Mouse (Mus musculus): ENCODE results near the gene Msx2.

Gene Msx2

DNA sequence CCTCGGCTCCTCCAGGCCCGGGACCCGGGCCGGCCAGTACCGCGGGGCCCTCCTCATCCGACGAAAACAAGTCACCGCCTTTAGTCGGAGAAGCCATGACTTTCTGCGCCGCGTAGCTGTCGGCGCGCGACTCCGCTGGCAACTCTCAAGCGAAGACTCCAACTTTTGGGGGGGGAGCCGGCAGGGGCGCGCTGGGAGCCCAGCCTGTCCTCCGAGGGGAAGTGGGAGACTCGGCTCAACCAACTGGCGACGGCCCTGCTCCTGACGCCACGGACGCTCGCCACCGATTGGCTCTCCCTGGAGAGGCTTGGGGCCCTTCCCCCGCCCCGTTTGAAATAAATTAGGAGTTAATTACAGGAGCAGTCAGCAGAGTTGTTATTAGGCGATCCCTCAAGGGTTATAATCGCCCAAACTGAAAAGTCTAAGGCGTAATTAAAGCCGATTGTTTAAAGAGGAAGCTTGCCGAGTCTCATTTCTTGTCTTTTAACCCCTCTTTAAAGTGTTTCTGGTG lies at the start of gene Msx2:
Gene Msx2, minus strand, starts transcription at position 461 of the 511 bp plus-strand sequence.
- DNase-seq, result peak; percentile 81

- DNase-seq, result no peak
These were observed 48.6 kb upstream of the Msx2 start for GRCm38 (mm10) chr13:53521468-53521867.

GRCm38 (mm10) chr13:53520343-53520937 lies 47.6 kb upstream of the Msx2 start:
- no peak for DNase-seq

- no peak for DNase-seq
These were observed 46.9 kb upstream of the Msx2 start for GRCm38 (mm10) chr13:53519727-53520126.

DNA sequence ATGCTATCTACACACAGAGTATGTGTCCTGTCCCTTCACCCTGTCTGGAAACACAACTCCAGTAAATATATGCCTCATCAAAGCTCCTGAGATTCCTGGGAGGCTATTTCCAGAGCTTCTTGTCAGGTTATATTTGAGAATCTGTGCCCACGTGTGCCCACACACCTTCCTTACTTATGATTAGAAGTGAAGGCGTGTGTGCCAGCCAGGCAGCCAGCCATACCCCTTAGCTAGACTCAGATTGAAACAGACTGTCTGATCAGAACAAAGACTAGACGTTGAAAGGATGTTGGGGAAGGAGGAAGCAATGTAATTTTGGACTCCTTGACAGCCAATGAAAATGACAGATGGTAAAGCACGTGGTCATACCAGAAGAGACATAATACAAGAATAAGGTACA lies 45.4 kb upstream of the Msx2 start:
- no peak for DNase-seq

GRCm38 (mm10) chr13:53514574-53514973 lies 41.7 kb upstream of the Msx2 start:
- no peak for DNase-seq

DNA sequence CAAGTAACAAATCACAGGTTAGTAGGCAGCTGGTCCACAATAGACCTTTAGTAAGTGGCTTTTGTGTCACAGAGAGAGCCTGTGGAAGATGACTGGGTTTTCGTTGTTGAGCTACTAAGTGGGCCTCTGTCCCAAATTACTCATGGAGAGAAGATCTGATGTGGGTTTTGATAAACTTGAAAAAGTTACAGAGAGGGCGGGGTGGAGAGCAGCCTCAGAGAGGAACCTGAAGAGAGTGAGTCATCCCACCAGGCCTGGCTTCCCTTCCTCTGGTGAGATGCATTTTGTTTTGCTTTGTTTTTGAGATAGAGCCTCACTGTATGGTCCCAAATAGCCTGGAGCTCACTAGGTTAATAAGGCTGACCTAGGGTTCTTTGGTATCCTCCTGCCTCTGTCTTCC lies 38.5 kb upstream of the Msx2 start:
- no peak for DNase-seq

DNA sequence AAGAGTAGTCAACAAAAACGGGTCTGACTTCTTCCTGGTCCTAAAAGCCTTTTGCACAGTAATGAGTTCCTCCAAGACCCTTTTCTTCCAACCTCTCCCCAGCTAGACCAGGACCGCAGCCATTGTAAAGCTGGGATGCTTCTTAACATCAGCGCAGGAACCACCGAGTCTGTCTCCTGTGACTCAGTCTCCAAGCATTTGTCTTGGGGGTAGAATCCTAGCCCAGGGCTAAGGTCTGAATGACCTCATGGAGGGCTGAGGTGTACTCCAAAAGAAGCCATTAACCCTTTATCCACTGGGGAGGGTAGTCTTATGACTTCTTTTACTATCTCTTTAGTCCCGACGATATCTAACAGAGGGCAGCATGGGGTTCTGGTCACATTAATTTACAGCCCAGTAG lies 29.5 kb upstream of the Msx2 start:
- DNase-seq, result no peak

DNA sequence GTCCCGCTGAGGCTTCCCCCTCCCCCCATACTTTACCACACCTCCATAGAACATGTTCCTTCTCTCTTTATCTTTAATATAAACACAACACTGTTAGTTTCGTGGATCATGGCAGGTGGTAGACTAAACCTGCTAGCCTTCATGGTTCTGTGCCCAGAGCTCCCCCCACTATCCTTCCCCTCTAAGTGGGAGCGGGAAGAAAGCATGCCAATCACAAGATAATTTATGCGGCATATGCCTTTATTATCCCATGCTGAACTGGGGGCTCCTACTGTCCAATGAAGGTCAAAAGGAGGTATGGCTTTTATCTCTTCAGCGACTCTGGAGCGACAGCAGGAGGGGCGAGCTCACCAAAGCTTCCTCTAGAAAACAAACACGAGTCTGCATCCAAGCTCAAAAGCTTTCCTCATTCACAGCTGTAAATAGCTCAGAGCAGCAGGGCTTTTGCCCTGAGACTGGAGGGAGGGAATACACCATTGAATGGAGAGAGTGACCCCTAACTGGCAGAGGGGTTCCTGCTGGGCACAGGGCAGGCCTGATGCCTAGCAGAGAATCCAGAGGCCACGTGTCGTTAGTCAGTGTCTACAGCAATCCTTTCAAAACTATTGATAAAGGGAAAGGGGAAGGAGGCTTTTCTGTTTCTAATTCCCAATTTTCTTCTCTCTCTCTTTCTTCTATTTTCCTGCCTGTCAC lies 28.8 kb upstream of the Msx2 start:
- no peak for DNase-seq

- no peak for DNase-seq
These were observed 28.2 kb upstream of the Msx2 start for GRCm38 (mm10) chr13:53501057-53501456.

GRCm38 (mm10) chr13:53486512-53486911 lies 13.6 kb upstream of the Msx2 start:
- DNase-seq, result no peak

- peak; percentile 44 for DNase-seq
These were observed 2.9 kb upstream of the Msx2 start for GRCm38 (mm10) chr13:53475701-53476188.

DNA sequence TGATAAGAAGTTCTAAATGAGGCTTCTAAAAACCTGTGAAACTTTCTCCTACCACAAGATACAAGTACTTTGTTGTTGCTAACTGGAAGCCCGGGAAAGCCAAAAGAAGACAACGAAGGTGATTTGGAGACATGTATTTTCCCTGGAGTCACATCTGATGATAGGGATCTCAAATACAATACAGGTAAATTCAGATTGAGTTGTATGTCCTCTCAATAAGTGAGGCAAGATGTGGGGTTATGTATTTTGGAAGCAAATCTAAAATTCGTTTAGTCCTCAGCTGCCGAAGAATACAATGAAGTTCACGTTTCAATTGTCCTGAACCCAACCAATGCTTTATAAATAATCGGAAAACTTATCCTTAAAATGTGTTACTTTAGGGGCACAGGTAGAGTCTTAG lies 1.6 kb upstream of the Msx2 start:
- DNase-seq, result no peak

GRCm38 (mm10) chr13:53473991-53474390 lies 1.1 kb upstream of the Msx2 start:
- no peak for DNase-seq

GRCm38 (mm10) chr13:53473291-53473690 lies 417 bp upstream of the Msx2 start:
- DNase-seq, result no peak

DNA sequence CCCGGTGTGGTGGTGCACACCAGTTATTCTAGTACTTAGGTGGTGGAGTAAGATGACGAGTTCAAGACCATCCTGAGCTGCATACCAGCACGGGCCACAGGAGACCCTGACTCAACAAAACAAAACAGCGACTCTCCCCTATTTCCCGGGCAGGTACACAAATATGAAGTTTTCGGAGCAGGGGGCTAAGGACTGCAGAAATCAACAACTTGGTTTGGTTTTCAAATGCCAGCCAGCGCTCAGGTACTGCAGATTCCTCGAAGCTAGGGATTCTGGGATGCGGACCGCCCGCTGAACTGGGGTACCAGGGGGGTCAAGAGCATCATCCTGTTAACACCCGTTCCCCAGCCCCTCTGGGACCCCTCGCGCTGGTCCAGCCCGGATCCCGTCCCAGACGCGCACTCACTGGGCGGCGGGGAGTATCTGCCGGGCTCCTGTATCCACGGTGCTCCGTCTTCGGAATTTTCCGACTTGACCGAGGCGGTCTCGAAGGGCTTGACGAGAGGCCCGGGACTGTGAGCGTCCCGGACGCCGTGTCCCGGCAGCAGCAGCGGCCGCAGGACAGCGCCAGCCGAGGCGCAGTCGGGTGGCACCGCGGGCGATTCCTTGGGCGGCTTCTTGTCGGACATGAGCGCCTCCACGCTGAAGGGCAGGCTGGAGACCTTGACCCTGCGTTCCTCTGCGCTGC lies 804 bp downstream of the Msx2 start:
- no peak for DNase-seq

- no peak for DNase-seq
These were observed 1.5 kb downstream of the Msx2 start for GRCm38 (mm10) chr13:53471411-53471810.

- DNase-seq, result no peak
These were observed 2.3 kb downstream of the Msx2 start for GRCm38 (mm10) chr13:53470437-53471151.

DNA sequence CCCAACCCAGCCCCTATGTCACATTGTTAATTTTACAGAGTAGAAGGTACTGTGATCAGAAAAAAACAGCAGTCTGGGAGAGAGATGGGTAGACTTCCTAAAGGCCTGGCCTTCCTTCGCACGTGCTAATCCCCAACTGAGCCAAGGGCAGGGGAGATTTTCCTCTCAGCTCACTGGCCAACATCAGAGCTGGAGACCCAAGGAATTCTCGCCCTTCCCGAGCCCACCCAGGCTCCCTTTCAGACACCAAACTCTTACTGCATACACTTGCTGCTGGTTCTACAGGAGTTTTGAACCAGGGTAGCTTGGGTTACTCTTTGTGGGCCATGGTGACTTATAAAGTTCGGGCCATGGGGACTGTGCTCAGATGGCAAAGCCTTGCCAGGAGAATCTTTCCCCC lies 3.1 kb downstream of the Msx2 start:
- no peak for DNase-seq

- DNase-seq, result no peak
These were observed 4.7 kb downstream of the Msx2 start for GRCm38 (mm10) chr13:53468171-53468570.

DNA sequence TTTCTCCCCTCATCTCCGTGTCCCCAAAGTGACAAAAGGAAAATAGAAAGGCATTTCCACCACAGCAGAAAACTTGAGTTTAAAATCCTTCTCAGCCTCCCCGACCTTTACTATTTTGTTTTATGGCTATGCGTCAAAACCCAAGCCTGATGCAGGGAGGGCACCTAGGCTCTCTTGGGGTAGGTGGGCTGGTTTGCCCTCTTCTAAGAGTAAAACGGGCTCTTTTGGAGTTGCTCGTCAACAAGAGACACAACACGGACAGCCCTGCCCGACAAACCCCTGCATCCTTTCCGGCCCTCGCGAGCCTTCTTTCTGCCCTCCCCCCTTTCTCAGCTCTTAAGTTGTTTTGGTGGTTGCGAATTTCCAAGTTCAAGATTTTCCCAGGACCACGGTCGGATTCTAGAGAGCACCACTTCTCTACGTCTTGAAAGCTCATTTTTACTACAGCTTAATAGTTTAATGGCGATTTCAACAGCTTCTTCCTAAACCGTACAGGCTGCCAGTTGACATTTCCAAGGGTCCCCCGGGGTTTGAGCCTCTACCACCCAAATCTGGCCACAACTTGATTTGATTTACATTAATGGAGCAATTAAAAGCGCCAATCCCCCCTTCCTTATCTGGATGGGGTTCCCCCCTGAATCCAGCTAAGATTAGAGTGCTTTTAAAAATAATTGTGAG lies 6.5 kb downstream of the Msx2 start:
- no peak for DNase-seq

DNA sequence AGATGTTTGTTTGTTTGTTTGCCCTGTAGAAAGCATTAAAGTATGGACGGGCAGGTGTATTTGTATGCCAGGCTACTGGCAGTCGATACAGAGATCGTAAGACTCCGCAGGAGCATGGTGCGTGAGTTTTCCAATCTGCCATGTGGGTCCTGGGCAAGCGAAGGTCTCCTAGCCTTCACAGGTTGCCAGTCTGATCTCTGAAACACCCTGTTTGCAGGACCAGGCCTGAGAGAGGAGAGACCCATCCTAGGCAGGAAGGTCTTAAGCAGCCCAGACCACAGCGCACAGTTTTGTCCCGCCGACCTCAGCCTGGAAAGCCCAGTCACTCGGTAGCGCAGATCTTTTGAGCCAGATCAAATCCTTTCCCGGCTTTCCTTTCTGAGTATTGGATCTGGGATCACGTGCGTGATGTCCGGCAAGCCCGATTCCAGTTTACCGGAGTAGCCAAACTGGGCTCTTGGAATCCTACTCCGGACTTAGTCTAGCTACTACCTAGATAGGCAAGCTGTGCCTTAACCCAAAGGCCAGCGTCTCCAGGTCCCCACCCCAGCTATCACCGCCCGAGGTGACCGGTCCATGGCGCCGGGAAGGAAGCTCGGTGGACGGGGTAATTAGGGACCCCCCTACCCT lies 7.6 kb downstream of the Msx2 start:
- no peak for DNase-seq

Data from kidney, postnatal 14 days (tissue).